Mouse (Mus musculus) stomach, embryonic 15.5 days (tissue): ENCODE measurements around the gene Wdr37. TPM values are rescaled to one million over a fixed set of nuclear protein-coding genes. Genes with fewer than 3 reads are reported as not detected.
A peak's percentile ranks its signal among the peaks of the same experiment; 100 is the strongest.
"Not testable (repeated sequence)": the region's sequence is repeated elsewhere in the genome, so short reads cannot be mapped to it uniquely, and the experiment has no call there.

ENCODE experiments used
- ATAC-seq: fragments of 200-750 bp; cut with Nextera tagmentation; 2 replicates; pipeline ENCODE4 v1.8.0; 2017; ENCODE audit warnings: low read depth, moderate number of reproducible peaks, moderate TSS enrichment; ENCODE audit not compliant: insufficient read depth, low FRiP score
- H3K27ac ChIP-seq: fragments of 300-500 bp; sonication (generic); 2 replicates; pipeline ENCODE4 v1.5.1; 2015; ENCODE audit warnings: mild to moderate bottlenecking, inconsistent platforms
- H3K27me3 ChIP-seq: fragments of 300-500 bp; sonication (generic); replicated peaks from 2 replicates; pipeline ENCODE4 v1.6.1; 2015; ENCODE audit warnings: inconsistent platforms
- H3K36me3 ChIP-seq: fragments of 300-500 bp; sonication (generic); 2 replicates; pipeline ENCODE4 v1.6.1; 2015; ENCODE audit warnings: inconsistent platforms
- H3K4me1 ChIP-seq: fragments of 300-500 bp; sonication (generic); 2 replicates; pipeline ENCODE4 v1.6.1; 2015; ENCODE audit warnings: inconsistent platforms
- H3K4me2 ChIP-seq: fragments of 300-500 bp; sonication (generic); 2 replicates; pipeline ENCODE4 v1.6.1; 2015; ENCODE audit warnings: mild to moderate bottlenecking, inconsistent platforms
- H3K4me3 ChIP-seq: fragments of 300-500 bp; sonication (generic); replicated peaks from 2 replicates; pipeline ENCODE4 v1.5.1; 2015; ENCODE audit warnings: inconsistent platforms
- H3K9ac ChIP-seq: fragments of 300-500 bp; sonication (generic); 2 replicates; pipeline ENCODE4 v1.6.1; 2015; ENCODE audit warnings: inconsistent platforms
- H3K9me3 ChIP-seq: fragments of 300-500 bp; sonication (generic); 2 replicates; pipeline ENCODE4 v1.6.1; 2016; ENCODE audit warnings: inconsistent platforms
- WGBS: fragments of 180-500 bp; shearing (Covaris S2); methylation state at CpG from one replicate; pipeline ENCODE4 v1.1.7; 2015; 5-methylcytosine and 5-hydroxymethylcytosine counted together
- polyA plus RNA-seq: library from polyadenylated mRNA; unstranded; fragments of >200 nt; fragmentation: Nextera tagmentation; extraction: Ambion mirVana; gene quantifications from 2 replicates; pipeline ENCODE4 v1.2.1, GENCODE M21; 2015

Gene Wdr37
- polyA plus RNA-seq = 16.6 and 18.2 TPM in 2 replicates

DNA sequence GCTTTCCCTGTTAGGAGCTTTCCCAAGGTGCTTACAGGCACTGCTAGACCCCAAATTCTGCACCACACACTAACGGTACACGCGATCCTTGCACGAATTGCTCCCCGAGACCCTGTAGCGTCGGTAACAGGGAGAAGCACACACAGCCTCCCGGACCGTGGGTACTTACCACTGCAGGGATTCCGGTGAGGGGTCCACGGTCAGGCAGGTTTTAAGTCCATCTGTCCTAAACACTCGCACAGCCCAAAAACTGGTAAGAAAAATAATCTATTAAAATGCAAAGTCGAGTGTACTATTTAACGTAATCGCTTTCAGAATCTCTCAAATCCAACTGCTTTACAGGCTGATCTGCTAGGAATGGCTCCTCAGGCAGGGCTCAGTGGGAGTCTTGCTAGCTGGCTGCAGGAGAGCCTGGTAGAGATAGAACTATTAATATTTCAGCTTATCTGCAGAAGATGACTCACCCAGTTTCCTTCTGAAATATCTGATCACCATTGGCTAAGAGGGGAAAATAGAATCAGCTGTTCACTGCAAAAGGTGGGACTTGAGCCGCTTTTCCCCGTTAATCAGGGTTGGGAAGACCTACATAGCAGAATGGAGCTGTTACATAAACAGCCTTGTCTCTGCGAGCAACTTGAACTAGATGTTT is at the start of gene Wdr37:
Gene Wdr37 (minus strand): TSS at position 596 of the 649 bp plus-strand sequence.
- Histone ChIP-seq H3K27ac (peak within 1 kb of the TSS; percentile 99), H3K9ac (peak within 1 kb of the TSS; percentile 77), H3K4me2 (peak within 1 kb of the TSS; percentile 74), H3K4me1 (peaks cover 4% of the 10 kb centered on the region; the same call in 1 of the 2 replicates), H3K4me3 (peak within 1 kb of the TSS; percentile 91), H3K9me3 (no peaks in the 10 kb centered on the region), H3K36me3 (no peaks in the 10 kb centered on the region), H3K27me3 (no peaks in the 10 kb centered on the region)
- WGBS = 1% methylated on average over 18 of the region's 18 CpGs
- peak; percentile 65 for ATAC-seq

DNA sequence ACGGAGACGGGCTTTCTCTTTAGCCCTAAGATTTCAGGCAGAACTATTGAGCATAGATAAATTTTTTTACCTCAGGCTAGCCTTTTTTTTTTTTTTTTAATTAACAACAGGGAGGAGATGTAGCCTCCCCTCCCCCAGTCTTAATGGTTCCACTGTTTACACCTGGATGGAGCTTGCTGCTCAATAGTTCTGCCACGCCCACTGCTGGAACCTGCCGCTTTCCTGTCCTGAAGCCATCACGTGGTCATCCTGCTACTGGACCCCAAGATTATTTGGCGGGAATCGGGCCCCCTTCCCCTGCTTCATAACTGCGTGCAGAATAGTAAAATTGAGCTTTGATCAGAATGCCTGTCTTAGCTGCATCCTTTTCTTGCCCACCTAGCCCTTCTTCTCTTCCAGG is 42.2 kb upstream of the Wdr37 start:
- H3K4me1 ChIP-seq, ATAC-seq, H3K27ac ChIP-seq, H3K9me3 ChIP-seq, H3K4me3 ChIP-seq, H3K9ac ChIP-seq, H3K27me3 ChIP-seq, H3K4me2 ChIP-seq, H3K36me3 ChIP-seq: not testable (repeated sequence)
- WGBS = 93% methylated on average over 8 of the region's 8 CpGs

DNA sequence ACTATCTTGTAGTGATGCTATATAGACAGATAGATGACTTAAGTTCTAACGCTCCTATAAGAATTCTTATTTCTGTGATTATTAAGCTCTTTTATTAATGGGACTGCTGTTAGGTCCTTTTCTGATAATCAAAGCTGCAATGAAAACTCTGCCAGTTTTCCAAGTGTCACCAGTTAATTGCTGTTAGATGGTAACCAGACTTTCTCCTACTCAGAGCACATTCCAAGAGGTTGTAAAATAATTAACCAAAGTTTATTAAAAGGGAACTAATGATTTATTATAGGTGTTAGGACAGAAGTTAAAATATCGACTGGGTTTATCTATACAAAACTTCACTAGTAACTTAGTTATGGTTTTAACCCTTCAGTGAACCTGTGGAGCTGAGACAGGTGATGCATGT is 34.3 kb upstream of the Wdr37 start:
- not testable (repeated sequence) for H3K36me3 ChIP-seq, H3K27me3 ChIP-seq, H3K4me3 ChIP-seq, H3K4me1 ChIP-seq, H3K9me3 ChIP-seq, H3K9ac ChIP-seq, ATAC-seq, H3K27ac ChIP-seq, H3K4me2 ChIP-seq
- WGBS = 74% methylated on average over 2 of the region's 2 CpGs

DNA sequence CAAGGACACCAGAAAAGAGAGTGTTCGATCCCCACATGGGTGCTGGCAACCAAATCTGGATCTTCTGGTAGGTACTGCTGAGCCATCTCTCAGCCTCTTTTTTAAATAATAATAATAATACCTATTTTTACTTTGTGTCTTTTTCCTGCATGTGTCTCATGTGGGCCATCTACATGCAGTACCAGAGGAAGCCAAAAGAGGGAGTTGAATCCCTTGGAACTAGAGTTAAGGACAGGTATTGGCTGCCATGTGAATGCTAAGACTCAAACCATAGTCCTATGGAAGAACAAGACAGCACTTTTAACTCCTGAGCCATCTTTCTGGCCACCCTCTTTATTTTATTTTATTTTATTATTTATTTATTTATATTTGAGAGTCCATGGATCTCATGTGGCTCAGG is 16.9 kb upstream of the Wdr37 start:
- H3K9me3 ChIP-seq = no peaks in the 10 kb centered on the region
- no peaks in the 10 kb centered on the region for H3K27me3 ChIP-seq
- H3K36me3 ChIP-seq = 0 out of 2 replicates have a peak, but pooled peaks cover 2% of the 10 kb centered on the region
- H3K4me3 ChIP-seq = no peak overlapping the region
- no peak for ATAC-seq
- no peak overlapping the region for H3K4me2 ChIP-seq
- H3K27ac ChIP-seq = no peak overlapping the region
- WGBS = 91% methylated on average over 1 of the region's 1 CpGs
- H3K4me1 ChIP-seq = 0 out of 2 replicates have a peak, but pooled peaks cover 2% of the 10 kb centered on the region
- H3K9ac ChIP-seq = no peak overlapping the region

DNA sequence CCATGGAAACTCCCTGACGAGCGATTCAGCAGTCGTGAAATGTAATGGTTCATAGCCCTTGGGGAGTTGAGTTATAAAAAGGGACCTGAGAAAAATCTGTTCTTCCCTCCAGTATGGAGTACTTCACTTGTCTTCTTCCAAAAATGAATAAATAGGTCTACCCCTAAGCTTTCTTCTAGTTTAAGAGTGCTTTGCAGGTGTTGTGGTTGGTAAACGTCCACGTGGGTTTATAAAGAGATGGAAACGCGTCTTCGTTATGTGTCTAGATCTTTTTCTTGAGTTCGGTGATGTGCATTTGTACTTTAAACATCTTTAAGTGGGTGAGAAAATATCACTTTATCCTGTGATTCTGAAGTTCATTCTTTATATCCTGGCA is 14.5 kb upstream of the Wdr37 start:
- 3% methylated on average over 9 of the region's 9 CpGs for WGBS
- no peak for ATAC-seq
- Histone ChIP-seq H3K36me3 (0 out of 2 replicates have a peak, but pooled peaks cover 2% of the 10 kb centered on the region), H3K4me3 (peak overlapping the region; percentile 76), H3K4me1 (0 out of 2 replicates have a peak, but pooled peaks cover 2% of the 10 kb centered on the region), H3K27ac (peak overlapping the region; percentile 94), H3K4me2 (peak overlapping the region; percentile 62), H3K9me3 (no peaks in the 10 kb centered on the region), H3K9ac (peak overlapping the region; percentile 56; the same call in 1 of the 2 replicates), H3K27me3 (no peaks in the 10 kb centered on the region)

DNA sequence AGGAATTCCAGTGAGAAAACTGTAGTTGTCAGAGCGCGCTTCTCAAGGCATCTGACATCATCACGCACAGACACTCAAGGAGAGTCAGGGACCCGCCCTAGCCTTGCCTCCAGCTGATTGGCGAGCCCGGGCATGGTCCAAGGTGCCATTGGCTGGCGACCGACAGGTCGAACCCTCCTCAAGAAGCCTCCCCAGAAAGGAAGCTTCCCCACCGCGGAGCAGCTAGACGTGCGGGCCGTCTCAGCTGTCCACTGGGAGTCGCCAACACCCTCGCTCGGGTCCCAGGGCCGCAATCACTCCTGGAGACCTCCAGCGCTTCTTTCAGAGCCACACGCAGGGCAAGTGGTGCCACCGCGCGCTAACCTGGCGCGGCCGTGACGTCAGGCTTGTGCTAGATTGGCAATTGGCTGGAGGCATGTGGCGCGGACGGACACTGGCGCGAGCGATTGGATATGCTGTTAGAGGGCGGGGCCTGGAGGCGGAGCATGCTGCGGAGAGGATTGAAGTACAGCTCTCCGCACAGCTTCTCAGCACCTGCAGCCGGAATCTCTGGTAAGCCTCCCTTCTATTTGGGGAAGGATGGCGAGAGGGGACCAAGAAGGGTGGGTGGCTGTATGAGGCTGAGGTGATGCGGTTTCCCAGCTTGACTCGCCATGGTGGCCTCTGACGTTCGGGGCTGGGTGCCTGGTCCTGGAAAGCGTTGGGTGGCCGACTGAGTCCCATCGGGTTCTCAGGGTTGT is 13.9 kb upstream of the Wdr37 start, which contains the start of gene Idi1:
Gene Idi1 (plus strand): TSS at position 57 of the 740 bp plus-strand sequence.
- Histone ChIP-seq H3K36me3 (0 out of 2 replicates have a peak, but pooled peaks cover 2% of the 10 kb centered on the region), H3K4me3 (peak within 1 kb of the TSS; percentile 76), H3K4me2 (peak within 1 kb of the TSS; percentile 62), H3K9me3 (no peaks in the 10 kb centered on the region), H3K9ac (peak within 1 kb of the TSS; percentile 56; the same call in 1 of the 2 replicates), H3K4me1 (0 out of 2 replicates have a peak, but pooled peaks cover 2% of the 10 kb centered on the region), H3K27me3 (no peaks in the 10 kb centered on the region), H3K27ac (peak within 1 kb of the TSS; percentile 94)
- under 1% methylated on average over 46 of the region's 46 CpGs for WGBS
- ATAC-seq = peak; percentile 99

DNA sequence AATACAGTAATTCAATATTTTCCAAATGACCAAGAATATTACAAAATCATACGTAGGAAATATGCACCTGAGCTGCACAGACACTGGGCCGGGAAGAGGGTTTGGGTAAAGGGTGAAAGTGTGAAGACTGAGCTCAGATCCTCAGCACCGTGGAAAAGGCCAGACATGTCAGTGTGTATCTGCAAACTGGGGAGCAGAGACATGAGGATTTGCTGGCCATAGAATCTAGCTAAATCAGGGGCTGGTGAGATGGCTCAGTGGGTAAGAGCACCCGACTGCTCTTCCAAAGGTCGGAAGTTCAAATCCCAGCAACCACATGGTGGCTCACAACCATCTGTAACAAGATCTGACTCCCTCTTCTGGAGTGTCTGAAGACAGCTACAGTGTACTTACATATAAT is 12.2 kb upstream of the Wdr37 start:
- WGBS = 78% methylated on average over 5 of the region's 5 CpGs
- not testable (repeated sequence) for H3K4me3 ChIP-seq, H3K4me1 ChIP-seq, H3K36me3 ChIP-seq, ATAC-seq, H3K9ac ChIP-seq, H3K4me2 ChIP-seq, H3K27ac ChIP-seq, H3K27me3 ChIP-seq, H3K9me3 ChIP-seq

DNA sequence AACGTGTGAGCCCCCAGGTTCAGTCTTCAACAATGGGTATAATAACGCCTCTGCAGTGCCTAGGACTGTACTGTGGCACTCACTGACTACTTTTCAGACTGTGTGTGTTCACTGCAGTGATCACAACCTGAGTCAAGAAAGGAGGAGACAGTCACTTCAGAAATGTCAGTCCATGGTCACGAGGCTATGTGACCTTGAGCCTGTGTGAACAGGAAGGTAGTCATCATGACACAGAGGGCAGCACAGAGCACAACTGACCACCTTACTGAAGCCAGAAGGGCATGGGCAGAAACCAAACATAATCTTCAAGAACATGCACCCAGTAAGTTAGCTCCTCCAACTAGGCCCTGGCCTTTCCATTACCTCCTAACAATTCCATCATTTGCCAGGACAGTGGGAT is 9.9 kb upstream of the Wdr37 start:
- Histone ChIP-seq H3K9me3 (no peaks in the 10 kb centered on the region), H3K4me3 (no peak overlapping the region), H3K4me2 (no peak overlapping the region), H3K27me3 (no peaks in the 10 kb centered on the region), H3K9ac (no peak overlapping the region), H3K4me1 (no peaks in the 10 kb centered on the region), H3K27ac (no peak overlapping the region), H3K36me3 (no peaks in the 10 kb centered on the region)
- no peak for ATAC-seq
- 83% methylated on average over 3 of the region's 3 CpGs for WGBS

DNA sequence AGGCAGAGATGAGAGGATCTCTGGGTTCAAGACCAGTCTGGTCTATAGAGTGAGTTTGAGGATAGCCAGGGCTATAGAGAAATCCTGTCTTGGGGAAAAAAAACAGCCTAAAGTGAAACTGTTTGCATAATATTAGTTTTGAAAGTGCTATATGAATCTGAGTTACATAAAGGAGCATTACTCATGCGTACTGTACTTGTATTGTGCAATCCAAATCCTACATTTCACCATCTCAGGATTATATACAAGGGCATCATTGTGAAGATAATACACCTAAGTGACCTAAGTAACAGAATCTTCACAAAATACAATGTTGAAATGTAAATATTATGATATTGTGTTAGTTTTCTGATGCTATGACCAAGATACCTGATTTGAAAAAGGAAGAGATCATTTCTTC is 2.1 kb upstream of the Wdr37 start:
- Histone ChIP-seq H3K27me3 (no peaks in the 10 kb centered on the region), H3K4me2 (no peak overlapping the region), H3K9ac (no peak overlapping the region), H3K27ac (no peak overlapping the region), H3K36me3 (no peaks in the 10 kb centered on the region), H3K9me3 (no peaks in the 10 kb centered on the region), H3K4me1 (peaks cover 4% of the 10 kb centered on the region; the same call in 1 of the 2 replicates), H3K4me3 (no peak overlapping the region)
- 83% methylated on average over 1 of the region's 1 CpGs for WGBS
- ATAC-seq = no peak

DNA sequence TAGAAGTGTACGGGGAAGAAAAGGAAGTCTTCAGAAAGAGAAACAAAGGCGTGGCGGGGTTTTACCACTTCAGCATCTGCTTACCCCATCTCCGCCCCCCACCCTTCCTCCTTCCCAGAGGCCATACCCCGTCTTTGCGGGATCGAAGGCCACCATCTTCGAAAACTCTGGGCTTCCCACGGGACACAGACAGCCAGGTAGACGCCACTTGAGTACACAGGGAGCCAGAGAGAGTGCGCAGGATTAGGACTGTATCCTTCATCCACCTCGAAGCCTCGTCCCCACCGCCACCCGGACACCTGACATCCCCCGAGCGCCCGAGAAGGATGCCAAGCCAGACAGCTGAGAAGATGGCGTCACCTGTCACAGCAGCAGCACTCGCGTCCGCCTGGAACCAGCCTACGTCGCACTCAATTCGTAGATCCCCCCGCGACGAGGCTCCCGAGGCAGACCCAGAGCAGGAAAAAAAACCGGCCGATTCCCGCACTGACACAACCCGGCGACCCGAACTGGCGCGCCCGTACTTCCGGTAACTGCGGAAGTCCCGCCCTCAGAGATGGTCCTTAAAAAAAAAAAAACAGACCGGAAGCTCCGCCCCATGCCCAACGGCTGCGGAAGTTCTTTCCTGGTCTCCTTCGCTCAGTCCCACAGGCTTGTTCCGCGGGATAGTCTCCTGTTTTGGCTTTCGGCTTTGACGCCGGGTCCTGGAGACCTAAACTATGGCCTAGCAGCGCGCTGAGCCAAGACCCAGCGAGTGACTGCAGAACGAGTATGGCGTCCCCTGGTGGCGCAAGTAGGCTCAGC is 997 bp downstream of the Wdr37 start:
- Histone ChIP-seq H3K4me1 (peaks cover 4% of the 10 kb centered on the region; the same call in 1 of the 2 replicates), H3K4me2 (peak overlapping the region; percentile 74), H3K27me3 (no peaks in the 10 kb centered on the region), H3K27ac (peak overlapping the region; percentile 99), H3K9me3 (no peaks in the 10 kb centered on the region), H3K9ac (peak overlapping the region; percentile 77), H3K36me3 (no peaks in the 10 kb centered on the region), H3K4me3 (peak overlapping the region; percentile 91)
- under 1% methylated on average over 57 of the region's 57 CpGs for WGBS
- ATAC-seq = peak; percentile 87

DNA sequence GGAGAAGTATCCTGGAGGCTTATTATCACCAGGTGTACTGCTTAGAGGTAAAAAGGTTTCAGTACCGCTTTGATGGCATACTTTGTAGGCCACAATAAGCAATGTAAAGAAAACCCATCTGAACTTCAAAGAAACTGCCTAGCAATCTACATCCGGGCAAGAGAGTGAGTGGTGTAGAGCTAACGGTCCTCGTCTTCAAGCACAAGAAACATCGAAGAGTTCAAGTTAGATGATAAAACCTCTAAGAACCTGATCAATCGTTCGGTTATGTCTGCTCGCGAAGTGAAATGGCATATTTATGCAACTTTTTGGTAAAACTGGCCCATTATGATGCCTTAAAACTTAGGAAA is 1.6 kb downstream of the Wdr37 start:
- H3K4me1 ChIP-seq = peaks cover 4% of the 10 kb centered on the region; the same call in 1 of the 2 replicates
- WGBS = 2% methylated on average over 9 of the region's 9 CpGs
- H3K27ac ChIP-seq = peak overlapping the region; percentile 99
- H3K4me2 ChIP-seq = peak overlapping the region; percentile 74
- no peaks in the 10 kb centered on the region for H3K27me3 ChIP-seq
- no peaks in the 10 kb centered on the region for H3K36me3 ChIP-seq
- ATAC-seq = no peak
- H3K9ac ChIP-seq = peak overlapping the region; percentile 68
- H3K4me3 ChIP-seq = peak overlapping the region; percentile 91
- H3K9me3 ChIP-seq = no peaks in the 10 kb centered on the region
